Mouse (Mus musculus) E14TG2a.4 (cell line): ENCODE results near the gene Nceh1.

ENCODE experiments used
- CTCF ChIP-seq: conservative IDR thresholded peaks from 2 replicates; pipeline ENCODE4 v1.5.1; 2014; ENCODE audit warnings: low read length
- NANOG ChIP-seq: IDR thresholded peaks from 2 replicates; pipeline ENCODE4 v1.6.1; 2014; ENCODE audit warnings: borderline replicate concordance, low read length, mixed read lengths

DNA sequence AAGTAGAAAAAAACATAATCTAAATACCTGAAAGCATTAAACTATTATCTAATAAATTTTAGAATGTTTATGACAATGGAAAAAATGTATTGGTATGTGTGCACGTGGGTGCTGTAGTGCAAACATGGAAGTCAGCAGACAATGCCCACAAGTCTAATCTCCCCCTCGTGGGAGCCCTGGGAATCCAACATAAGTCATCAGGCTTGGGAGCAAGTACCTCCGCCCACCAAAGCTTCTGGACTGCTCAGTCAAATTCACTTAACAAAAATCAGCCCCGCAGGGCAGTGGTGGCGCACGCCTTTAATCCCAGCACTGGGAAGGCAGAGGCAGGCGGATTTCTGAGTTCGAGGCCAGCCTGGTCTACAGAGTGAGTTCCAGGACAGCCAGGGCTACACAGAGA is 42.7 kb upstream of the Nceh1 start:
- no peak for TF ChIP-seq CTCF
- TF ChIP-seq NANOG: no peak
